Mouse (Mus musculus): ENCODE measurements around the gene Gabrb1.

Gabrb1 gene

GRCm38 (mm10) chr5:71657482-71658114 lies at the start of gene Gabrb1:
Gene Gabrb1 (plus strand): TSS chr5:71658113.
- DNase-seq: no peak

- DNase-seq: no peak
Measured at GRCm38 (mm10) chr5:71608735-71609134, 49.2 kb upstream of the Gabrb1 start.

- no peak for DNase-seq
Measured at GRCm38 (mm10) chr5:71614311-71614710, 43.6 kb upstream of the Gabrb1 start.

- DNase-seq: no peak
Measured at GRCm38 (mm10) chr5:71616734-71617133, 41.2 kb upstream of the Gabrb1 start.

GRCm38 (mm10) chr5:71627820-71628219 lies 30.1 kb upstream of the Gabrb1 start:
- no peak for DNase-seq

- DNase-seq: no peak
Measured at GRCm38 (mm10) chr5:71639804-71640203, 18.1 kb upstream of the Gabrb1 start.

- no peak for DNase-seq
Measured at GRCm38 (mm10) chr5:71648108-71648507, 9.8 kb upstream of the Gabrb1 start.

GRCm38 (mm10) chr5:71654056-71654455 lies 3.9 kb upstream of the Gabrb1 start:
- no peak for DNase-seq

GRCm38 (mm10) chr5:71656771-71657170 lies 1.1 kb upstream of the Gabrb1 start:
- no peak for DNase-seq

GRCm38 (mm10) chr5:71658115-71658497 lies 193 bp downstream of the Gabrb1 start, which contains the start of gene Gabra4:
Gene Gabra4 (minus strand): TSS chr5:71658308.
- no peak for DNase-seq

GRCm38 (mm10) chr5:71665593-71665992 lies 7.7 kb downstream of the Gabrb1 start:
- DNase-seq: no peak

- no peak for DNase-seq
Measured at GRCm38 (mm10) chr5:71699696-71700467, 42.0 kb downstream of the Gabrb1 start.

- no peak for DNase-seq
Measured at GRCm38 (mm10) chr5:71700468-71701272, 42.8 kb downstream of the Gabrb1 start.

- DNase-seq: no peak
Measured at GRCm38 (mm10) chr5:71701273-71701614, 43.3 kb downstream of the Gabrb1 start.

GRCm38 (mm10) chr5:71732931-71733792 lies 75.2 kb downstream of the Gabrb1 start:
- DNase-seq: no peak

- no peak for DNase-seq
Measured at GRCm38 (mm10) chr5:71747411-71747810, 89.5 kb downstream of the Gabrb1 start.

GRCm38 (mm10) chr5:71753966-71754365 lies 96.1 kb downstream of the Gabrb1 start:
- DNase-seq: no peak

- no peak for DNase-seq
Measured at GRCm38 (mm10) chr5:71761105-71761504, 103.2 kb downstream of the Gabrb1 start.

- no peak for DNase-seq
Measured at GRCm38 (mm10) chr5:71781514-71782179, 123.7 kb downstream of the Gabrb1 start.

GRCm38 (mm10) chr5:71822862-71823261 lies 164.9 kb downstream of the Gabrb1 start:
- no peak for DNase-seq

- DNase-seq: no peak
Measured at GRCm38 (mm10) chr5:71828342-71828741, 170.4 kb downstream of the Gabrb1 start.

GRCm38 (mm10) chr5:71828996-71829395 lies 171.1 kb downstream of the Gabrb1 start:
- DNase-seq: no peak
